Mouse (Mus musculus) limb, embryonic 12.5 days (tissue): ENCODE measurements around the gene Mgat5. TPM values are rescaled to one million over a fixed set of nuclear protein-coding genes. Genes with fewer than 3 reads are reported as not detected.

Experiments used
- ATAC-seq: fragments of 200-750 bp; cut with Nextera tagmentation; 2 replicates; pipeline ENCODE4 v1.8.0; 2017; ENCODE audit warnings: low read depth, moderate TSS enrichment; ENCODE audit not compliant: insufficient number of reproducible peaks, insufficient read depth, low FRiP score, low TSS enrichment
- H3K27ac ChIP-seq: fragments of 300-500 bp; sonication (generic); 2 replicates; pipeline ENCODE4 v1.5.1; 2016; ENCODE audit warnings: mild to moderate bottlenecking, moderate library complexity
- H3K27me3 ChIP-seq: fragments of 300-500 bp; sonication (generic); 2 replicates; pipeline ENCODE4 v1.6.1; 2016; ENCODE audit warnings: mild to moderate bottlenecking, moderate library complexity
- H3K36me3 ChIP-seq: fragments of 300-500 bp; sonication (generic); 2 replicates; pipeline ENCODE4 v1.6.1; 2016; ENCODE audit warnings: mild to moderate bottlenecking, moderate library complexity
- H3K4me1 ChIP-seq: fragments of 300-500 bp; sonication (generic); replicated peaks from 2 replicates; pipeline ENCODE4 v1.6.1; 2016
- H3K4me2 ChIP-seq: fragments of 300-500 bp; sonication (generic); 2 replicates; pipeline ENCODE4 v1.6.1; 2016; ENCODE audit warnings: mild to moderate bottlenecking, moderate library complexity
- H3K4me3 ChIP-seq: fragments of 300-500 bp; sonication (generic); replicated peaks from 2 replicates; pipeline ENCODE4 v1.5.1; 2016; ENCODE audit warnings: mild to moderate bottlenecking
- H3K9ac ChIP-seq: fragments of 300-500 bp; sonication (generic); replicated peaks from 2 replicates; pipeline ENCODE4 v1.6.1; 2016; ENCODE audit warnings: mild to moderate bottlenecking, moderate library complexity
- H3K9me3 ChIP-seq: fragments of 300-500 bp; sonication (generic); 2 replicates; pipeline ENCODE4 v1.6.1; 2016; ENCODE audit warnings: mild to moderate bottlenecking, moderate library complexity
- WGBS: fragments of 180-500 bp; shearing (Covaris S2); methylation state at CpG from one replicate; pipeline ENCODE4 v1.1.7; 2016; 5-methylcytosine and 5-hydroxymethylcytosine counted together
- polyA plus RNA-seq: library from polyadenylated mRNA; unstranded; fragments of >200 nt; fragmentation: Nextera tagmentation; extraction: Ambion mirVana; gene quantifications from 2 replicates; pipeline ENCODE4 v1.2.1, GENCODE M21; 2016

Gene Mgat5
- 6.2 and 6.5 TPM in 2 replicates for polyA plus RNA-seq

DNA sequence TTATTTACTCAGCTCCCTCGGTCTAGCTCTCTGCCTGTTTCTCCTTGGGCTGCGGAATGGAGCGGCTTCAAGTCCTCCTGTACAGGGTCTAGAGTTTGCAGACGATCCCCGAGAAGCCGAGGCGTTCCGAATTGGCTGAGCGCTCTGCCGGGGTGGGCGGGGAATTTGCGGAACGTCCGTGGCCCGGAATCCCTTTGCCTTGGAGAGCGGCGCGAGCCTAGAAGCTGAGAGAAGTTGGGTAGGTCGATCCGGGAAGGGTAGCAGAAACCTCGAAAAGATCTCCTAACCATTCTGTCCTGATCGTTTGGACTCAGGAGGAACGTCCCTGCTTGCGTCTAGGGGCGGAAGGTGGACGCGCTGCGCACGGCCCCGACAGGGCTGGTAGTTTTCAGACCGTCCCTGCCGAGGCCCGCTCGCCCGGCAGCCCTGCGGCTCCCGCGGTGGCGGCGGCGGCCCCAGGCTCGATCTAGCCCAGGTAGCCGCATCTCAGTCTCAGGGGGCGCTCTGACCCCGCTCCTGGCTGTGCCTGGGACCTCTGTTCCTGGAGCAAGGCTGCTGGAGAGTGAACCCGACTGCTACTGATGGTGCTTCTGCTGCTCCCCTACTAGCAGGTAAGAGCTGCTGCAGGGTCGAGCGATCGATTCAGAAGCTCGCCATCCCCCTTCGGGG is at the start of gene Mgat5:
TSS of gene Mgat5 (plus strand) at position 199 of the 669 bp plus-strand sequence.
- peak; percentile 89 for ATAC-seq
- WGBS: under 1% methylated on average over 51 of the region's 51 CpGs

GRCm38 (mm10) chr1:127160118-127160760 is 44.6 kb upstream of the Mgat5 start:
- ATAC-seq: no peak
- WGBS: 89% methylated on average over 5 of the region's 5 CpGs

More for the DNA sequence above, at the start of gene Mgat5:
- Histone ChIP-seq H3K36me3 (no peaks in the 10 kb centered on the region), H3K4me2 (peak within 1 kb of the TSS; percentile 97), H3K4me1 (peaks cover 39% of the 10 kb centered on the region), H3K9ac (peak within 1 kb of the TSS; percentile 69), H3K9me3 (no peaks in the 10 kb centered on the region), H3K27ac (peak within 1 kb of the TSS; percentile 93), H3K27me3 (no peaks in the 10 kb centered on the region), H3K4me3 (peak within 1 kb of the TSS; percentile 78)

GRCm38 (mm10) chr1:127164589-127165160 is 40.1 kb upstream of the Mgat5 start:
- Histone ChIP-seq H3K9ac (no peak overlapping the region), H3K4me2 (no peak overlapping the region), H3K27me3 (no peaks in the 10 kb centered on the region), H3K9me3 (no peaks in the 10 kb centered on the region), H3K27ac (no peak overlapping the region), H3K4me3 (no peak overlapping the region), H3K36me3 (no peaks in the 10 kb centered on the region), H3K4me1 (0 out of 2 replicates have a peak, but pooled peaks cover 5% of the 10 kb centered on the region)
- WGBS: 72% methylated on average over 4 of the region's 4 CpGs
- no peak for ATAC-seq

More at GRCm38 (mm10) chr1:127160118-127160760, 44.6 kb upstream of the Mgat5 start:
- H3K27ac ChIP-seq: no peak overlapping the region
- H3K4me1 ChIP-seq: no peaks in the 10 kb centered on the region
- H3K4me2 ChIP-seq: no peak overlapping the region
- H3K36me3 ChIP-seq: no peaks in the 10 kb centered on the region
- no peak overlapping the region for H3K4me3 ChIP-seq
- H3K9me3 ChIP-seq: no peaks in the 10 kb centered on the region
- no peaks in the 10 kb centered on the region for H3K27me3 ChIP-seq
- H3K9ac ChIP-seq: no peak overlapping the region

DNA sequence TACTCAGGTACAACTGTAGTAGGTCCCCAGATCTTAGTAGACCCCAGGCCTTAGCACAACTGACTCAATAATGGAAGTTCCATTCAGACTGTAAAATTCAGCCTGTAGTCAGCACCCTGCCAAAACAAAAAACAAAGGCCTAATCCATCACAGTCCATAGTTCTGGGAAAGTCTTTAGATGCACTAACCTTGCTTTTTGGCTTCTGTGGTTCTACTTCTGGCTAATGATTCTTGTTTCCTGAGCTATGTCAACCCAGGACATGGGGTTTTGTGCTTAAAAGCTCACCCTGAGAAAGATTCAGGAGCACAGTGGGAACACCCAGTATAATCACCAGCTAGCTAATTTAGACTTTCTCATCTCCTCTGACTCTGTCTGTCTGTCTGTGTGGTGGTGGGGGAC is 38.3 kb upstream of the Mgat5 start:
- H3K4me2 ChIP-seq: no peak overlapping the region
- no peaks in the 10 kb centered on the region for H3K9me3 ChIP-seq
- ATAC-seq: no peak
- no peaks in the 10 kb centered on the region for H3K36me3 ChIP-seq
- no peak overlapping the region for H3K4me3 ChIP-seq
- H3K9ac ChIP-seq: no peak overlapping the region
- 0 out of 2 replicates have a peak, but pooled peaks cover 5% of the 10 kb centered on the region for H3K4me1 ChIP-seq
- H3K27ac ChIP-seq: no peak overlapping the region
- H3K27me3 ChIP-seq: no peaks in the 10 kb centered on the region

DNA sequence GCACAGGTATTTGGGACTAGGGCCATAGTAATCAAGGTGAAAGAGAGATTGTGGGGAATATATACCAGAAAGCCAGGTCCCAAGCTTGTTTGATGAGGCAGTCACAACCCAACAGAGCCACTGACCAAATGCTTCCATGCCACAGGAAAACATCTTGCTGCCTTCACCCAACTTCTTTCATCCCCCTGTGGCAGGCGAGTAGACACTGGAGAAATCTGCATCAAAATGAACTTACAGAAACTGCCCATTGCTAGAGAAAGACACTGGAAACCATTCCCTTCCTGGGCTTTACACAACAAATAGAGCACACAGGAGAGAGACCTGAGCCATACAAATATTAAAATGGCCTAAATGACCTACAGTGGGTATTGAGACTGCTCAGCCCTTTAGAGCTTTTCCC is 37.2 kb upstream of the Mgat5 start:
- H3K4me2 ChIP-seq: no peak overlapping the region
- H3K4me1 ChIP-seq: 0 out of 2 replicates have a peak, but pooled peaks cover 5% of the 10 kb centered on the region
- no peak overlapping the region for H3K9ac ChIP-seq
- no peaks in the 10 kb centered on the region for H3K27me3 ChIP-seq
- no peaks in the 10 kb centered on the region for H3K36me3 ChIP-seq
- ATAC-seq: no peak
- no peaks in the 10 kb centered on the region for H3K9me3 ChIP-seq
- H3K4me3 ChIP-seq: no peak overlapping the region
- H3K27ac ChIP-seq: no peak overlapping the region
- 90% methylated on average over 1 of the region's 1 CpGs for WGBS

DNA sequence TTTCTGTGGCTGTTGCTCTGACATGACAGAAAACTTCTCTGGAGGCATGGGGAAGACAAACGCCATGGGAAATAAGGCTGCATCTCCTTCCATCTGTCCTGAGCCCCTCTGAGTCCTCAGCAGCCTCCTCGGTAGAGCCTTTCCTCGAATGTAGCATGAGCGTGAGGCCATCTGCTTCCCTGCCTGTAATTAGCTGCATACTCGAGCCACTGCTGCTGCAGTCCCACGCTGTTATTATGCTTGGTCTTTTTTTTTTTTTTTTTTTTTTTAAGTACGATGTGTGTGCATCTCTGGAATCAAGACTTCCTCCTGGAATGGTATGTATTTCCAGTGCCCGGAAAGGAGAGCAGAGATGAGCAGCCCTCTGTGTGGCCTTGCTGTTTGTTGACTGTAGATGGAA is 36.6 kb upstream of the Mgat5 start:
- 0 out of 2 replicates have a peak, but pooled peaks cover 5% of the 10 kb centered on the region for H3K4me1 ChIP-seq

DNA sequence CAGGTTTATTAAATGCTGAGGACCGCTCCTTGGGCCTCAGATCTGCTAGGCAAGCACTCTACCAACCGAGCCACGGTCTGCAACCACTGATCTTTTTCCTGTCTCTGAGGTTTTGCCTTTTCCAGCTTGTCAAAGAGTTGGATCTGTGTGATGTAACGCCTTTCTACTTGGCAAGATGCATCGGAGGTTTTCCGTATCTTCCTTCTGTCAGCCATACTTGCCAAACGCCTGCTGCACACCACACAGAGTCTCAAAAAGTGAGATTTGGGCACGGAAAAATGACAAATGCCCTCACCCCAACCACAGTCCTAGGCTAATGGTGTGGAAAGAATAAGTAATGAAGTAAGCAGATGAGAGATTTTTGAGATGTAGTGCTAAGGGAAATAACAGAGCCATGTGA is 35.3 kb upstream of the Mgat5 start:
- 90% methylated on average over 8 of the region's 8 CpGs for WGBS
- Histone ChIP-seq H3K9ac (no peak overlapping the region), H3K27ac (no peak overlapping the region), H3K36me3 (no peaks in the 10 kb centered on the region), H3K27me3 (no peaks in the 10 kb centered on the region), H3K4me1 (0 out of 2 replicates have a peak, but pooled peaks cover 5% of the 10 kb centered on the region), H3K4me2 (no peak overlapping the region), H3K4me3 (no peak overlapping the region), H3K9me3 (no peaks in the 10 kb centered on the region)
- ATAC-seq: no peak

More for the DNA sequence above, 36.6 kb upstream of the Mgat5 start:
- H3K4me2 ChIP-seq: no peak overlapping the region
- WGBS: 41% methylated on average over 8 of the region's 8 CpGs
- no peak overlapping the region for H3K27ac ChIP-seq
- no peaks in the 10 kb centered on the region for H3K27me3 ChIP-seq
- no peak overlapping the region for H3K9ac ChIP-seq
- H3K36me3 ChIP-seq: no peaks in the 10 kb centered on the region
- ATAC-seq: no peak
- no peaks in the 10 kb centered on the region for H3K9me3 ChIP-seq
- no peak overlapping the region for H3K4me3 ChIP-seq

GRCm38 (mm10) chr1:127171361-127171760 is 33.5 kb upstream of the Mgat5 start:
- no peak overlapping the region for H3K4me3 ChIP-seq
- WGBS: 82% methylated on average over 7 of the region's 7 CpGs
- H3K36me3 ChIP-seq: no peaks in the 10 kb centered on the region
- no peaks in the 10 kb centered on the region for H3K27me3 ChIP-seq
- no peak for ATAC-seq
- no peaks in the 10 kb centered on the region for H3K9me3 ChIP-seq
- 0 out of 2 replicates have a peak, but pooled peaks cover 5% of the 10 kb centered on the region for H3K4me1 ChIP-seq
- no peak overlapping the region for H3K27ac ChIP-seq
- H3K9ac ChIP-seq: no peak overlapping the region
- H3K4me2 ChIP-seq: no peak overlapping the region

GRCm38 (mm10) chr1:127173448-127173847 is 31.4 kb upstream of the Mgat5 start:
- ATAC-seq: no peak
- Histone ChIP-seq H3K36me3 (no peaks in the 10 kb centered on the region), H3K4me1 (no peaks in the 10 kb centered on the region), H3K4me3 (no peak overlapping the region), H3K9me3 (no peaks in the 10 kb centered on the region), H3K9ac (no peak overlapping the region), H3K27ac (no peak overlapping the region), H3K4me2 (no peak overlapping the region), H3K27me3 (no peaks in the 10 kb centered on the region)
- WGBS: 91% methylated on average over 3 of the region's 3 CpGs

GRCm38 (mm10) chr1:127192396-127192795 is 12.4 kb upstream of the Mgat5 start:
- ATAC-seq: no peak
- no peaks in the 10 kb centered on the region for H3K27me3 ChIP-seq
- no peaks in the 10 kb centered on the region for H3K4me1 ChIP-seq
- 86% methylated on average over 6 of the region's 6 CpGs for WGBS
- H3K4me3 ChIP-seq: no peak overlapping the region
- no peak overlapping the region for H3K27ac ChIP-seq
- H3K9ac ChIP-seq: no peak overlapping the region
- no peaks in the 10 kb centered on the region for H3K9me3 ChIP-seq
- H3K4me2 ChIP-seq: no peak overlapping the region
- no peaks in the 10 kb centered on the region for H3K36me3 ChIP-seq

GRCm38 (mm10) chr1:127199186-127199585 is 5.6 kb upstream of the Mgat5 start:
- peaks cover 8% of the 10 kb centered on the region for H3K4me1 ChIP-seq
- ATAC-seq: no peak
- no peaks in the 10 kb centered on the region for H3K27me3 ChIP-seq
- H3K4me3 ChIP-seq: no peak overlapping the region
- H3K36me3 ChIP-seq: no peaks in the 10 kb centered on the region
- no peaks in the 10 kb centered on the region for H3K9me3 ChIP-seq
- no peak overlapping the region for H3K9ac ChIP-seq
- H3K27ac ChIP-seq: no peak overlapping the region
- no peak overlapping the region for H3K4me2 ChIP-seq
- WGBS: 59% methylated on average over 2 of the region's 2 CpGs
